Mouse (Mus musculus) embryonic facial prominence, embryonic 10.5 days (tissue): Measurements from ENCODE around the gene Ak9. TPM values are rescaled to one million over a fixed set of nuclear protein-coding genes. Genes with fewer than 3 reads are reported as not detected.
"Not testable (repeated sequence)": the region's sequence is repeated elsewhere in the genome, so short reads cannot be mapped to it uniquely, and the experiment has no call there.

Source experiments
- DNase-seq: peaks from one replicate; pipeline ENCODE4 v3.0.0-alpha.2; 2017; ENCODE audit warnings: low spot score
- H3K27ac ChIP-seq: fragments of 300-500 bp; sonication (generic); replicated peaks from 2 replicates; pipeline ENCODE4 v1.5.1; 2016; ENCODE audit warnings: mild to moderate bottlenecking
- H3K27me3 ChIP-seq: fragments of 300-500 bp; sonication (generic); replicated peaks from 2 replicates; pipeline ENCODE4 v1.6.1; 2016; ENCODE audit warnings: low read depth, mild to moderate bottlenecking; ENCODE audit not compliant: poor library complexity, severe bottlenecking
- H3K36me3 ChIP-seq: fragments of 300-500 bp; sonication (generic); replicated peaks from 2 replicates; pipeline ENCODE4 v1.6.1; 2016; ENCODE audit warnings: mild to moderate bottlenecking, moderate library complexity
- H3K4me1 ChIP-seq: fragments of 300-500 bp; sonication (generic); 2 replicates; pipeline ENCODE4 v1.6.1; 2016
- H3K4me3 ChIP-seq: fragments of 300-500 bp; sonication (generic); 2 replicates; pipeline ENCODE4 v1.5.1; 2016; ENCODE audit warnings: mild to moderate bottlenecking, moderate library complexity
- H3K9me3 ChIP-seq: fragments of 300-500 bp; sonication (generic); 2 replicates; pipeline ENCODE4 v1.6.1; 2016; ENCODE audit warnings: mild to moderate bottlenecking
- WGBS: fragments of 180-500 bp; shearing (Covaris S2); methylation state at CpG from one replicate; pipeline ENCODE4 v1.1.7; 2016; 5-methylcytosine and 5-hydroxymethylcytosine counted together
- polyA plus RNA-seq: library from polyadenylated mRNA; unstranded; fragments of >200 nt; fragmentation: Nextera tagmentation; extraction: Ambion mirVana; gene quantifications from 2 replicates; pipeline ENCODE4 v1.2.1, GENCODE M21; 2016

The Ak9 gene
- polyA plus RNA-seq, 1 experiment from 2014 or later = 0.04 TPM

DNA sequence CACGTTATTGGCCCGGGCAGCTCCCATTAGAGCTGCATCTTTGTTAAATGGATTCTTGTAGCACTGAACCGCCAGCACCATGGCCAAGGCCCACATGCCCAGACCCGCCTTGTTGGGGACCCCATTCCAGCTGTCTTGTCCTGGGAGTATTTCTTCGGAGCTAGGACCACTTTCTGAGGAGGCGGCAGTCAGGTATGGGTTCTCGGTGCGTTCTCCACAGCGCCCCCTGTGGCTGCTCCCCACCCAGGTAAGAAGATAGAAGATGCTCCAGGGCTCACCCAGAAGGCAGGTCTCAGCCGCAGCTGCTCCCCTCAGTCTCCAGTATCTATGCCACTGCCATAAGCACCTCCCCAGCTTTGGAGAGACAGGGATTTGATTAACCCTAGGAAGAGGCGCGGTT lies 76.7 kb downstream of the Ak9 start:
- no peaks in the 10 kb centered on the region for H3K9me3 ChIP-seq
- H3K27me3 ChIP-seq = no peaks in the 10 kb centered on the region
- 74% methylated on average over 12 of the region's 12 CpGs for WGBS
- no peaks in the 10 kb centered on the region for H3K4me1 ChIP-seq
- DNase-seq = no peak
- H3K36me3 ChIP-seq = no peaks in the 10 kb centered on the region
- no peak overlapping the region for H3K27ac ChIP-seq
- H3K4me3 ChIP-seq = no peak overlapping the region

DNA sequence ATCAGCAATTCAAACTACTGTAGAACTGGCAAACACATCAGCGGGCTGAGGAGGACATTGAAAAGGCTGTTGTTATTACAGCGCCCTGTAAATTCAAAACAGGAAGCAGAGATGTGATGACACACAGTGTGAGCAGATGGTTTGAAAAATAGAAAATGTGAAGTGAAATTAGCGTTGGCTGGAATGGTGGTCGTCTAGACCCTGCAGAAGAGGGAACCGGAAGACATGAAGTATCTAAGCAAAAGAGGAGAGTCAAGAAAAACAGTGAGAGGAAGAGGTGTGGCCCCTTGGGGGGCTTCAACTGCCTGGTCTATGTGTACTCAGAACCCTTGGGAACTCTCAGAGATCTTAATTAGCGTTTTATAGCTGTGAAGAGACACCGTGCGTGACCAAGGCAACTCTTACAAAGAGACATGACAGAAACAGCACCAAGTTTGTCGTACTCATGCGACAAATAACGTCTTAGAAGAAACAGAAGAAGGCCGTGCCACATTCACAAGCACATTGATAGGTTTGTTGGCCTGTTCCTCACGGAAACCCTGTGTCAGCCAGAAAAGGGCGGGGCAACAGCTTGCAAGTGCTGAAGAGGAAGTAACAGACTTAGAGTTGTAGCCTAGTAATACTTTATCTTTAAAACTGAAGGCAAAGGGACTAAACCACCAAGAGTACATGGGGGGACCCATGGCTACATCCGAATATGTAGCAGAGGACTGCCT lies 81.9 kb downstream of the Ak9 start:
- DNase-seq = no peak
- Histone ChIP-seq H3K36me3 (no peaks in the 10 kb centered on the region), H3K27me3 (no peaks in the 10 kb centered on the region), H3K27ac (no peak overlapping the region), H3K9me3 (no peaks in the 10 kb centered on the region), H3K4me1 (no peaks in the 10 kb centered on the region), H3K4me3 (no peak overlapping the region)
- WGBS = 78% methylated on average over 15 of the region's 15 CpGs

DNA sequence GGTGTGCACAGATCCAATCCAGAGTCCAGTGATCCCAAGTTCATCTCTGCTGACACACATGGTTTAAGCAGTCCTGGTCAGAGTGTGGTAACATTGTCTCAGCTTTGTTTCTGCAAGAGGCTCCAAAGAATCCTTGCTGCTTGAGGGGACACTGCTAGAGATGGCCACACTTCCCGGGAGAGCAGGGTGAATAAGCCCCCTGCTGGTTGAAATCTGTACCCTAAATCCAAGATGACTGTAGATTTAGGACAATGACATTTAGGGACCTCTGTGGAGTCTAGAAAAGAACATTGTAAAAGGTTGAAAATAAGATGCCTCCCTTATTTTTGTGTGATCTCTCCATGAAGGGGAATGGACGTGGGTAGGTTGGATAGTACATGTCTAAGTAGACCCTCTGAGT lies 89.8 kb downstream of the Ak9 start:
- Histone ChIP-seq H3K4me1 (no peaks in the 10 kb centered on the region), H3K27ac (no peak overlapping the region), H3K9me3 (no peaks in the 10 kb centered on the region), H3K36me3 (no peaks in the 10 kb centered on the region), H3K27me3 (no peaks in the 10 kb centered on the region), H3K4me3 (no peak overlapping the region)
- DNase-seq = no peak
- WGBS = 63% methylated on average over 2 of the region's 2 CpGs

DNA sequence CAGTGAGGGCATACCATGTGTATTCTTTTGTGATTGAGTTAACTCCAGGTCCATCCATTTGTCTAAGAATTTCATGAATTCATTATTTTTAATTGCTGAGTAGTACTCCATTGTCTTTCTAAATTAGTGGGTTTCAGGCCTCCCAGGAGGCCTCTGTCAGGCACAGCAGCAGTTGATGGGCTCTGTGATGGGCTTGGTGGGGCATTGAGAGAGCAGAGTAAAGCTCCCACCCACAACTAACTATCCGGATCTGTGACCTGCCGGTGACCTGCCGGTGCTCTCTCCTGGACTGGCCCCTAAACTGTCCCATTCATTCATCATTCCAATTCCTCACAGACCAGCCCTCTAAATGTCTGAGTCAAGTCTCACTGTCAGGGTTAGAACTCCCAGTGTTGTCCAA lies 97.3 kb downstream of the Ak9 start:
- 85% methylated on average over 3 of the region's 3 CpGs for WGBS
- H3K27ac ChIP-seq = no peak overlapping the region
- H3K27me3 ChIP-seq = no peaks in the 10 kb centered on the region
- no peaks in the 10 kb centered on the region for H3K4me1 ChIP-seq
- no peaks in the 10 kb centered on the region for H3K36me3 ChIP-seq
- no peak overlapping the region for H3K4me3 ChIP-seq
- no peaks in the 10 kb centered on the region for H3K9me3 ChIP-seq
- no peak for DNase-seq

DNA sequence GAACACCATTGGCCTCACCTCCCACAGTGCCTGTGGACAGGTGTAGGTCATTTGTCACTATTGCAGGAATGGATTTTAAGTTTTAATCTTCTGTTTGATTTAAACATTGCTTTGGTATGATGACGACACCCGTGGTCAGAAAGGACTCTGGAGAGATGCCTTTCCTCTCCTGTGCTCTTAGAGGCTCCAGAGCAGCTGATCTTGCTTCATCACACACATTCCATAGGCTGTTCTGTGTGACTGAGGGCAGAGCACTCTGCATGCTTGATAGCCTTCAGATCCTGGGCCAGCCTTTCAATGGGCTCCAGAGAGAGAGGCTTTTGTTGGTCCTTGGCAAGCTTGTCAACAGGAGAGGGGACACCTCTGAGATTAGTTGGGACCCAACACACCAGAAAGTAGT lies 99.6 kb downstream of the Ak9 start:
- Histone ChIP-seq H3K27ac (no peak overlapping the region), H3K4me1 (no peaks in the 10 kb centered on the region), H3K36me3 (no peaks in the 10 kb centered on the region), H3K27me3 (no peaks in the 10 kb centered on the region), H3K4me3 (no peak overlapping the region), H3K9me3 (no peaks in the 10 kb centered on the region)
- 80% methylated on average over 2 of the region's 2 CpGs for WGBS
- no peak for DNase-seq

DNA sequence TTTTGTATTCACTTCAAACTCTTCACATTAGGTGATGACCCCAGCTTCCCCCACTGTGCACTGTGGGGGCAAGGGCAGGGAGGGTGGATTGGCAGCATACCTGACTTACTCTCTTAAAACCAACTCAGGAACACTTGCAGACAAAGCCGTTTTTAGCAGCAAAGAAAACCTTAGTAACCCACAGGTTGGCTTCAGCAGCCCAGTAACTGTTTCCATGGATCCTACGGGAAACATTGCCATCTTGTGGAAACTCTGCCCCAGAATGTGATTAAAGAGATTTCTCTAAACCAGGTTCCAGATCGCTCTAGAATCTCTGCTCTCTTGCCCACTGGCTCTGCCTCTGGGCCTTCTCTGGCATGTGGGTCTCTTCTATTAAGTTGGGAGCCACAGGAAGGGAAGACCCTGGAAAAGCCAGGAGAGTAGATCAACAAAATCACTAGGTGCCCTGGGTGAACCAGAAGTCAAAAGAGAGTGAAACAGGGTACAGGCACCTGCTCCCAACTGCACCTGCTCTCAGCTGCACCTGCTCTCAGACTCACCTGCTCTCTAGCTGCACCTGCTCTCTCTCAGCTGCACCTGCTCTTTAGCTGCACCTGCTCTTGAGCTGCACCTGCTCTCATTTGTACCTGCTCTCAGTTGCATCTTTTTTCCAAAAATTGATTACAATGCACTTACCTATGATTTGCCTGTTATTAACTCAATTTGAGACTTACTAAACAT lies 100.3 kb downstream of the Ak9 start:
- Histone ChIP-seq H3K4me1 (no peaks in the 10 kb centered on the region), H3K27ac (no peak overlapping the region), H3K27me3 (no peaks in the 10 kb centered on the region), H3K36me3 (no peaks in the 10 kb centered on the region), H3K9me3 (no peaks in the 10 kb centered on the region), H3K4me3 (no peak overlapping the region)
- no peak for DNase-seq
- WGBS = 51% methylated on average over 3 of the region's 3 CpGs

DNA sequence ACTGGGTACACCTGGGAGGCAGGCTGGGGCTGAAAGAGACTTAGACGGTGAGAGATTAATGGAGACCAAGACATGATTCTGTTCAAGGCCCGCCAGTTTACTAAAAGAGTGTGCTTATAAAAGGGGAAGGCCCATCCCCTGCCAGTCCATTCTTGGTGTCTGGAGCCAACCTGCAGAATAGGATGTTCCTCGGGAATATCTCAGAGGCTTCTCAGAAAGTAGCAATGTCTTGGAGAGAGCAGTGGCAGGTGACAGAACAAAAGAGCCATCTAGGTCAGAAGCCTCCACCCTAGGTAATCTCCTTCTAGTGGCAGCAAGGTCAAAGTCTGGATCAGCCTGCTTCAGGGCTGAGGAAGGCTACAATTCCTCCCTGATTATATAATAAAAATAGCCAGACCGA lies 106.4 kb downstream of the Ak9 start:
- WGBS = 91% methylated on average over 4 of the region's 4 CpGs
- DNase-seq, H3K4me3 ChIP-seq, H3K27me3 ChIP-seq, H3K4me1 ChIP-seq, H3K36me3 ChIP-seq, H3K27ac ChIP-seq: not testable (repeated sequence)
- peaks cover 13% of the 10 kb centered on the region; the same call in 1 of the 2 replicates for H3K9me3 ChIP-seq

DNA sequence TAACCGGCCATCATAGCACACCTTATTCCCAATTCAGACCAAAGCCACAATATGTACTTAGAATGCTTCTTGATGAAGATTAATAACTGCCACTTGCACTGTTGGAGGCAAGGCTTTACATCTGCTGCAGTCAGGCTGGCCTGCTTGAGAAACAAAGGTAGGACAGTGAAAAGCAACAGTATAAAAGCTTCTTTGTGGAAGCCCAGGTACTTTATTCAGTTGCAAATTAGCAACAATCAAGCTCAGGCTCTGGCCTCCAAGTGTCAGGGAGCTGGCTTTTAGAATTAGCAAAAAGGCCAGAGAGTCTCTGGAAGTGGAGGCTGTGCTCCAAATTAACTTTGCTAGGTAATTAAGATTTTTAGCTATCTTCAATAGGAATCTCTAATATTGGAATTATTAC lies 107.0 kb downstream of the Ak9 start:
- not testable (repeated sequence) for DNase-seq, H3K4me3 ChIP-seq, H3K36me3 ChIP-seq, H3K27me3 ChIP-seq, H3K27ac ChIP-seq, H3K4me1 ChIP-seq
- 97% methylated on average over 1 of the region's 1 CpGs for WGBS
- peaks cover 18% of the 10 kb centered on the region; the same call in 1 of the 2 replicates for H3K9me3 ChIP-seq

DNA sequence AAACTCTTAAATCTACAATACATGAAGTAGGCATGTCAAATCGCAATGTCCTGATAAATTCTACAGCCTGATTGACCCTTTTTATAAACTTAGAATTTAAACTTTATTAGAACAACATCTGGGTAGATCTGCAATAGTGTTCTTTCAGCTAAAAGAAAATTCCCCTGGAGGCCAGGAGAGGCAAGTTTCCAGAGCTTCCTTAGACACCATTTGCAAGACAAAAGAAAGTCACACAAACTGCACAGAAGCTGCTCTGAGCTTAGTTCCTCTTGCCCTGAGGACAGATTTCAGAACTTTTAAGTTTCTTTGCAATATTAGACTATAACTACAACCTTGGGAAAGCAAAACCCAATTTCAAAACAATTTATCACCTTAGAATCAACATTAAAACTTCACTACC lies 109.7 kb downstream of the Ak9 start:
- H3K9me3 ChIP-seq = peaks cover 28% of the 10 kb centered on the region; the same call in 1 of the 2 replicates
- not testable (repeated sequence) for H3K36me3 ChIP-seq, H3K27ac ChIP-seq, H3K4me1 ChIP-seq, DNase-seq, H3K27me3 ChIP-seq, H3K4me3 ChIP-seq
- WGBS = 90% methylated on average over 1 of the region's 1 CpGs

DNA sequence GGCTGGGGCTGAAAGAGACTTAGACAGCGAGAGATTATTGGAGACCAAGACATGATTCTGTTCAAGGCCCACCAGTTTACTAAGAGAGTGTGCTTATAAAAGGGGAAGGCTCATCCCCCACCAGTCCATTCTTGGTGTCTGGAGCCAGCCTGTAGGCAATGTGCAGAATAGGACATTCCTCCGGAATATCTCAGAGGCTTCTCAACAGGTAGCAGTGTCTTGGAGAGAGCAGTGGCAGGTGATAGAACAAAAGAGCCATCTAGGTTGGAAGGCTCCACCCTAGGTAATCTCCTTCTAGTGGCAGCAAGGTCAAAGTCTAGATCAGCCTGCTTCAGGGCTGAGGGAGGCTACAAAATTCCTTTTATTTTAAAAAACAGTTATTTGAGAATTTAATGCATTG lies 111.6 kb downstream of the Ak9 start:
- H3K27ac ChIP-seq, H3K36me3 ChIP-seq, H3K4me1 ChIP-seq, H3K27me3 ChIP-seq, H3K4me3 ChIP-seq, DNase-seq: not testable (repeated sequence)
- WGBS = 88% methylated on average over 2 of the region's 2 CpGs
- H3K9me3 ChIP-seq = peaks cover 23% of the 10 kb centered on the region; the same call in 1 of the 2 replicates

DNA sequence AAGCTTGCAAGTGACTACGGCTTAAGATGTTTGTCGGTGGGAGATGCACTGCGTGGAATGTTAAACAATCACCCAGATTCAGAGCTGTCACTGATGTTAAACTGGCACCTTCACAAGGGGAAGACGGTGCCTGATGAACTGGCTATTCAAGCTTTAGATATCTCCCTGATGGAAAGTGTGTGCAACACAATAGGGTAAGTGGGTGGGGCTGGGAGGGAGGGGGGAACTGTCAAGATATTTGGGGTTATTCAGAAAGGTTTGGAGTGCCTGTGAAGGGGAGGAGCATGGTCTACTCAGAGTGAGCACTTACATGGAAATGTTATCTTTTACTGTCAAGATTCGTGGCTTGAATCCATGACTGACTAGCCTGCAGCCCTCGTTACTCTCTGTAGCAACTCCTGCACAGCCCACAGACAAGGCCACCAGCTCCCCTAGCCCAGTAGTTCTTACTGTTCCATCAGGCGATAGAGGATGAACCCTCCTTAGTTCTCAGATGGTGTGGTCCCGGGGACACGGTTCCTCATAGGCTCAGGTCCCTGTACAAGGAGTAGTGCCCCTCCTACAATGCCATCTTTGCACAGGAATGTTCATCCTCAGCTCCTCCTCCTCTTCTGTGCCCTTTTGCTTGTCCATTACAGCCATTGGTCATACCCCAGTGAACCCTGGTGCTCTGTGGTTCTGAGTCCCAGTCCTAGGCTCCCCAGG lies 116.9 kb downstream of the Ak9 start:
- WGBS = 86% methylated on average over 9 of the region's 9 CpGs
- H3K4me3 ChIP-seq = no peak overlapping the region

DNA sequence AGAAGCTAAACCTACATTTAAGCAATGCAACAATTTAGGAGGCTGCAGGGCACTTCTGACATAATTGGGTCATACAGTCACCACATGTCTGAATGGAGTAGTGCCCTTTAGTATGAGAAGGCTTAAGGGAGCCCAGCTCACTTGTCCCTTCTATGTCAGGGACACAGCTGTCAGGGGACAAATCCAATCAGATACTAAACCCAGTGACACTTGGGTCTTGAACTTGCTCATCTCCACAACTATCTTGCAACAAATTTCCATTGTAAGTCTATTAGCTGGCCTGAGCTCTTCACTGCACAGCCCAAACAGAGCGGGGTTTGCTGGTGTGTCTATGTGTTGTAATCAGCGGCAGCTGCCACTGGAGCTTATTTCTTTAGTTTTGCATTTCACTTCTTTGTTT lies 119.9 kb downstream of the Ak9 start:
- no peak for DNase-seq
- Histone ChIP-seq H3K4me1 (no peaks in the 10 kb centered on the region), H3K36me3 (no peaks in the 10 kb centered on the region), H3K9me3 (no peaks in the 10 kb centered on the region), H3K27me3 (no peaks in the 10 kb centered on the region), H3K4me3 (no peak overlapping the region), H3K27ac (no peak overlapping the region)
- WGBS = 86% methylated on average over 2 of the region's 2 CpGs

More for the DNA sequence above, 116.9 kb downstream of the Ak9 start:
- peaks cover 12% of the 10 kb centered on the region; the same call in 1 of the 2 replicates for H3K9me3 ChIP-seq
- no peaks in the 10 kb centered on the region for H3K4me1 ChIP-seq
- no peak for DNase-seq
- H3K27me3 ChIP-seq = no peaks in the 10 kb centered on the region
- no peak overlapping the region for H3K27ac ChIP-seq
- H3K36me3 ChIP-seq = no peaks in the 10 kb centered on the region

DNA sequence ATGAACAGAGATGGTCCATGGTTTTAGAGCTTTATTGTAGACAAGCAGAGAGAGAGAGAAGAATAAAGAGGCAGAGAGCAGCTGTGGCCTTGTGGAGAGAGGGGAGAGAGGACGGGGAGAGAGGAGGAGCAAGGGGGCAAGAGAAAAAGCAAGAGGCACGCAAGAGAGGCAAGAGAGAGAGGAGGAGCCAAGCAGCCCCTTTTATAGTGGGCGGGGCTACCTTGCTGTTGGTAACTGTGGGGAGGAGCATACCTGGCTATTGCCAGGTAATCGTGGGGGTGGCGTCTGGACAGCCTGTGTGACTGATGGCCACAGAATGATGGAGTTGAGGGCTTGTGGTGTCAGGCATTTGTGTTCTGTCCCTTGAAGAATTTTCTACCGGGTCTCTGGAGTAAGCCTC lies 122.6 kb downstream of the Ak9 start:
- H3K27me3 ChIP-seq = no peaks in the 10 kb centered on the region
- H3K36me3 ChIP-seq = no peaks in the 10 kb centered on the region
- no peak overlapping the region for H3K4me3 ChIP-seq
- WGBS = 56% methylated on average over 6 of the region's 6 CpGs
- no peaks in the 10 kb centered on the region for H3K4me1 ChIP-seq
- H3K9me3 ChIP-seq = no peaks in the 10 kb centered on the region
- no peak for DNase-seq
- H3K27ac ChIP-seq = no peak overlapping the region
